Mouse (Mus musculus): ENCODE data around the gene Adamts2.

Gene Adamts2

DNA sequence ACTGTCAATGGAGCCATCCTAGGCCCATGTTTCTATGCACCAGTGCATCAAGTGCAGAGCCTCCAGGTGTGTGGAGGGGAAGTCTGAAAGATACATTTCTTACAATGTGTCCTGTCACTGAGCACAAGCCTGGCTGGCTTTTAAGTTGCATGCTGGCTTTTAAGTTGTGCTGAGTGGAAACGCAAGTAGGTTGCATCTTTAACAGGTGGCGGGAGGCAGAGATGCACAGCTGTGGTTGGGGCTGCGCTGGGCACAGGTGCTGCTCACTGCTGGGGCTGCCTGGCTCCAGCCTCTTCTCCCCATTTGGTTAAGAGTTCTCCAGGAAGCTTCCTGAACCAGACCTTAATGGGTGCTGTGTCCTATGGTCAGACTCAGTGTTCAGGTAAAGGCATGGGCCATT is 21.9 kb downstream of the Adamts2 start:
- DNase-seq (ENCODE audit: low read depth), result no peak

DNA sequence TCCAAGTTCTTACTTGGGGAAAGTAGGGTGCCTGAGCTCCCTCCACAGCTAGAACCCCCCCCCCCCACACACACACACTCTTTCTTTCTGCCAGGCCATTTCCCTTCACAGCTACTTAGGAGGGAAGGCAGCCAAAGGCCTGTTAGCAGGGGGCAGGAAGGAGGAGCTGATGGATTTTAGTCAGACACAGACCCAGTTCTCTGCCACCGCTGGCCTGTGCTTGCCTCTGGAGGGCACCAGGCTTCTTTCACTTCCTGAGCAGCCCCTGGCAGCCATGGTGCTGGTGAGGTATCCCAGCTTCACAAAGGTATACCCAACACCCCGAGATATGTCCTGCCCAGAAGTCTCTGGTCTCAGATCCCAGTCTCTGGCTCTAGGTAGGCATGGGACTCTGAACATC is 22.4 kb downstream of the Adamts2 start:
- peak; percentile 85 for DNase-seq (ENCODE audit: low read depth)

DNA sequence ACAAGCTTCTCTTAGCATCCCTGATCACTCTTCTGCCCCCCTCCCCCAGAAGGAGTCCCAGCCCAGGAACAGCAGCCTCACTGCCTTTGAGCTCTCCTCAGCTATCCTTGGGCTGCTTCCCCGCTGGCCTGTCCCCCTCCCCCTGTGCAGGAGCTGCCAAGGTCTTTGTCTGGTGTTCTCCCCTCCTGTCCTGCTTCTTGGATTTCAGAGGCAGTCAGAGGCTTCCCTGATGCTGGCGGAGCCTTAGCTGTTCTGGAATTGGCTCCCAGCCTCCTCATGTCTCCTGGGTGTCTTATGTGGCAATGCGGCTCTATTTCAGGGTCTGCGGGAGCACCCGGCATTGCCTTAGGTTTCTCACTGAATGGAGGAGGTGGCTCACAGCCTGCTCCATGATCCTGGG is 22.8 kb downstream of the Adamts2 start:
- DNase-seq (ENCODE audit: low read depth), result peak; percentile 67

DNA sequence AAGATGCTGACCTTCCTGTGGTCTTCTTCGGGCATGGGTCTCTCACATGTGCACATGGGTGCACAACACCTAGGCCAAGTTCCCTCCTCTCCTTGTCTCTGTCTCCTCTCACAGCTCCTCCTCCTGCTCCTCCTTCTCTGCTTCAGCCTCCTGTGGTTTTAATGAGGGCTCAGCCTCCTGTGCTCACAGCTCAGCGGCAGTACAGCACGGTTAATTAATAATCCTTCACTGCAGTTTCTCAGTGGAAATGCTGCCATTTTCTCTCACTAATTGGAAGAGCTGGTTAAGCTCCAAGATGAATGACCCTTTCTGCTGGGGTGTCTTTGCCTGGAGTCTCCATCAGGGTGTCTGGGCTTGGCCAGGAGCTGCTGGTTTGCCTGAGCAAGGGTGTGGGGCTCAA is 27.0 kb downstream of the Adamts2 start:
- no peak for DNase-seq (ENCODE audit: low read depth)

DNA sequence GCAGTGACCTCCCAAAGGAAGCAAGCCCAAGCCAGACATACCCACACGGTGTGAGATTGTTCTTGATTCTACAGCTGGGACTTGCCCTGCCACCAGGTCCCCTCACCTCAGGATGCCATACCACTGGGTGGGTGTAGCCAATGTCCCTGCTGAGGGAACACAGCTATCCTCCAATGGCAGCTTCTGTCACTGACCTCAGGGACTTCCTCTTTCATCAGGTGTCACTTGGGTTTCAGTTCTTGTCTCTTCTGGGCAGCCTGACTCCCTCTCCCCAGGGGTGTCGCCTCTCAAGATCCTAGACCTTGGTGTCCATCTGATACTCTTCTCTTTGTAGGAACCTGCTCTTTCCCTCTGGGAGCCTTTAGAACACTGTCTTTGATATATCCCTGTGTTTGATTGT is 28.6 kb downstream of the Adamts2 start:
- DNase-seq (ENCODE audit: low read depth), result no peak

DNA sequence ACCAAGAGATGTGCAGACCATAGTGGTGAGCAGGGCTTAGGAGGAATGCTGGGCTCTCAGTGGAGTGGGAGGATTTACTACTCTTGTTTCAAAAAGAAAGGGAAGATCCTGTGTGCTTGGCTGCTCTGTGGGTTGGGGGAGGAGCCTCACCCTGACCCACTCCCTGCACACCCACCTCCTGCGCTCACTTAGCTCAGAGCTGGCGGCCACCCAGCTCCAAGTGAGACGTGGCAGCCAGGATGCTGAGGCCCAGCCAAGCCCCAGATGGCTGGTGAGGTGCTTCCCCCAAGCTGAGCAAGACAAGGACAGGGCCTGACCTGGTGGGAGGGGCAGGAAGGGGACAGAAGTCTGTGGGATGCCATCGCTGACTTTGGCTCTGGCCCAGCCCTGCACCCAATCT is 30.4 kb downstream of the Adamts2 start:
- DNase-seq (ENCODE audit: low read depth), result peak; percentile 95

DNA sequence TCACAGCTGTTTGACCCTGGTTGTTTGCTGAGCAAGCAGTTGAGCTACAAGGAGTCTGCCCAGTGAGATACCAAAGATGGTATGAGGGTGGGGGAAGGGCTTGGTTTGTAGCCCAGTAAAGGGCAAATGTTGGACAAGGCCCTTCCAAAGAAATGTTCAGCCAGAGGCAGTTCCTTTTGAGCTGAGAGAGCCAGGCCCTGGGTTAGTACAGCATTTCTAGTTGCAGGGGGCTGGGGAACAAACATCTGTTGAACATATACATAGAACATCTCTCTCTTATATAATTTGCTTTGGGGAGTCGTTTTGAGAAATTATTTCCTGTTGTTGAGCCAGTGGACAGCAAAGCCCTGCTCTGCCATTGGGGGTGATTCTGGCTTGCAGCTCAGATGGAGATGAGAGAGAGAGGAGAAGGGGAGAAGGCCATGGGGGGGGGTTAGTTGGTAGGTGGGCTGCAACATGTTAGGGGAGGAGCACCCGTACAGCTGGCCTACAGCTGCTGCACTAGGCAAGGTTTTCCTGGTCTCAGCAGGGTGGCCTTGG is 33.2 kb downstream of the Adamts2 start:
- peak; percentile 85 for DNase-seq (ENCODE audit: low read depth)

DNA sequence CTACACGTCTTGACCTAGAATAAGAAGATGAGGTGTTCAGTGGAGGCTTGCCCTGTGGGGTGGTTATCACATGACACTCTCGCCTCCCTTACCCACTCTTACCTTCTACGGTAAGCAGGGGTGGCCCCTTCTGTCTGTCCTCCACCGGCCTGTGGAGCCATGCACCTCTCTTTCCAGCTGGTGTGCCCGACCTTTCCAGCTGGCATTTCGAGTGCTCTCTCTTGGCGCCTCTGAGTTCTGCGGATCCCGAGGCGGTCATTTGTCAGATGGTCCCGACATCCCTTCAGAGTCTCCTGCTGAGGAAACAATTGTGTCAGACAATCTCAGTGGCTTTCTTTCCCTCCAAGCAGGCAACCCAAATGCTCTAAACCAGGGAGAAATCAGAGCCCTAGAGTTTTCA is 35.1 kb downstream of the Adamts2 start:
- no peak for DNase-seq (ENCODE audit: low read depth)

DNA sequence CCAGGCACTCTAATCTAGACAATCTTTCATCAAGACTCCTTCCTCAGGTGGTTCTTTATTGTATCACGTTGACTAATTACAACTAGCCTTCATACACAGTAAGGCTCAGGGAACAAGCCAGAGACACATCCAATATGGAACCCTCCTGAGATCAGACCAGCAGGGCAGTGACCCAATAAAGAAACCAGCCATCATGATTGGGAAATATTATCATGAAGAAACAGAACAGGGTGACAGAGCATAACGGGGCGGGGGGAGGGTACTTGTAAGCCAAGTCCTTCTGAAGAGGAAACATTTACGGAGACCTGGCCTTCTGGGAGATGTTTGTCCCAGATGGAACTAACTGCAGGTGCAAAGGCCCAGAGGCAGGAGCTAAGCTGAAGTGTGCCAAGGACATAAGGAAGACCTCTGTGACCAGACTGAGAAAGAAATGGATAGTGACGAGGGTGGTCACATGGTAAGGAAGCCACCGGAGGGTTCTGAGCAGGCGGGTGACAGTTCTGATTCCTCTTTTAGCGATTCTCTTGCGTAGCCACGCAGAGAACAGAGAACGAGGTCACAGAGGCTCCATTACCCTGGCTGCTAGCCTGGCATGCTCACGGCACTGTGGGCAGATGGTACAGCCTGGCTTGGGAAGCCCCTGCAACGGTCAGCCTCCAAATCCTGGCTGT is 36.4 kb downstream of the Adamts2 start:
- no peak for DNase-seq (ENCODE audit: low read depth)

DNA sequence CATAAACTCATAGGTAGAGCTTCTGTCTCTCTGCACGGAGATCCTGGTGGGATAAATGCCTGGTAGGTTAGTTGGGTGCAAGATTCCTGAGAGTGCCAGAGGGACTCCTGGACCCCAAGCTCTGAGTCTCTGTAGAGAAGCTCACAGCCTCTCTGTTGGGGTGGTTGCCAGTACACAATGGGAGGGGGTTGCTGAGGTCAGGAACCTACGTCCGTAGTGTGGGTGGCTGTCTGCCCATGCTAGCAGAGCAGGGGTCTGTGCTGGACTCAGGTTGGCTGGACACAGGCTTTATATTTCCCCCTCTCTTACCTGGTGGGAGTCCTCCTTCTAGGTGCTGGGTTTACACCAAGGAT is 37.0 kb downstream of the Adamts2 start:
- no peak for DNase-seq (ENCODE audit: low read depth)

DNA sequence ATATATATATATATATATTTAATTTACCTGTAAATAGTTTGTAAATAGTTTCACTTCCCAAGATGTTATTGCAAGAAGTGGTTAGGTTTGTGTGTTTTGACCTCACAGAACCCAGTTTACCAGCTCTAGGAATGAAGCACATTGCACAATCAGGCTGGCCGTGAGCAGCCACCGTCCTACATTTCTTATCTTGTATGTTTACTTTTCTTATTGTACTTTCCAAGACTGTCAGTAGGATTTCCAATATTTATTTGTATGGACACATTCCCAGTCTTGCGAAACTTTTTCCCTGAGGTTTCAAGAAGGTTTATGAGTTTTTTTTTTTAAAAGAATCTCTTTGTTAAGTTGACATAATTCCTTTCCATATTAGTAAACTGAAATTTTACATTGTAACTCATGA is 40.7 kb downstream of the Adamts2 start:
- DNase-seq (ENCODE audit: low read depth), result peak; percentile 92

DNA sequence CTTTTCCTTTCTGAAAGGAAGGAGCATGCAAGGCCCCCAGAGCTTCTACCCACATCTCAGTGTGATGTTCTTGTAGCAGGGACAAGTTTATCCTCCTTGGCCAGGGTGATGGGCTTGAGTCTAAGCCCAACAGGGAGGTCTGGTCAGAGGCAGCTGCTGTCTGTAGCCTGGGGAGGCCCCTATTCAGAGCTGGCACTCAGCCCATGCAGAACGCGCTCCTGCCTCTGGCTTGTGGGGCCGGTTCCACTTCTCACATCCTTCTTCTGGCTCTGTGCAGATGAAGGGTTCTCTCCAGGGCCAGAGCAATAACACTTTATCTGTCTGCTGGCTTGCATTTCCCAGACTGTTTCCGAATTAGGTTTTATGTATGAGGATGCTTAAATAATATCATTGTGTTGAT is 44.3 kb downstream of the Adamts2 start:
- peak; percentile 21 for DNase-seq (ENCODE audit: low read depth)

DNA sequence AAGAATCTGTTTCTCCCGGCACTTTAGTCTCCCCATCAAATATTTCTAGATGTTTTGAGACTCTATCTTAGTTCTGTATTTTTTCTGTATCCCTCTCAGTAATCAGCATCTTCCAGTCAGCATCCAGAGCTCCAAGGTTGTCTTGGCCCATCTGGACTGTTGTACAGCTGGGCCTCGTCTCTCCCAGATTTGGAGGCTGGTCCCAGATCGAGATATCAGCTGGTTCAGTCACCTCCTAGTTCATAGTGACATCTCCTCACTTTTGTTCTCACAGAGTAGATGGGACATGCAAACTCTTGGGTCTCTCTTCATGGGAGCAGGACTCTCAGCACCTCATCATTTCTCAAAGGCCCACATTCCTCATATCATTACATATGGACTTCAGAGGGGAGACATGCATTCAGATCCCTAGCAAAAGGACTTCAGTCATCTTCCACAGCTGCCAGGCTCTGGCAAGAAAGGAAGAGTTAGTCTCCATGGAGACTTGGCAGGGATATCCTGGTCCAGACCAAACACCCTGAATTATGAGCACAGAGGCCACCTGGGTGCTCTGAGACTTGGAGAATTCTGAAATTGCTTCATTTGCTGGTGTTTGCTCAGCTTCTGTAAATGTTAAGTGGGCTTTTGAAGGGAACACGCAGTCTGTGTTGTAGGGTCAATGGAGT is 46.4 kb downstream of the Adamts2 start:
- DNase-seq (ENCODE audit: low read depth), result no peak

DNA sequence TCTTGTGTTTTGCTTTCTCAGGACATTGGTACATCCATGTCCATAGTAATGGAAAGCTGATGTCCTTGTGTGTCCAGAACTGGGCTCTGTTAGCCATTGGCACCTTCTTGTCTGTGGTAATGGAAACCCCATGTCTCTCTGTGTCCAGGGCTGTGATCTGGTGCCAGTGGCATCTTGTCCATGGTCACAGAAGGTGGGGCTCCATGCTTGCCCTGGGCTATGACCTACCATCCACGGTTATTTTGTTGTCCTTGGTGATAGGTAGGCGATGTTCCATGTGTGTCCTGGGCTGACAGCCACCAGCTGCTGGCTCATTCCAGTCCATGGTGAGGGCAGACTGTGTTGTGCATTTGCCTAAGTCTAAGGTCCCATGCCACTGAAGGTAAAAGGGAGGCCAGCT is 48.2 kb downstream of the Adamts2 start:
- DNase-seq (ENCODE audit: low read depth), result no peak

DNA sequence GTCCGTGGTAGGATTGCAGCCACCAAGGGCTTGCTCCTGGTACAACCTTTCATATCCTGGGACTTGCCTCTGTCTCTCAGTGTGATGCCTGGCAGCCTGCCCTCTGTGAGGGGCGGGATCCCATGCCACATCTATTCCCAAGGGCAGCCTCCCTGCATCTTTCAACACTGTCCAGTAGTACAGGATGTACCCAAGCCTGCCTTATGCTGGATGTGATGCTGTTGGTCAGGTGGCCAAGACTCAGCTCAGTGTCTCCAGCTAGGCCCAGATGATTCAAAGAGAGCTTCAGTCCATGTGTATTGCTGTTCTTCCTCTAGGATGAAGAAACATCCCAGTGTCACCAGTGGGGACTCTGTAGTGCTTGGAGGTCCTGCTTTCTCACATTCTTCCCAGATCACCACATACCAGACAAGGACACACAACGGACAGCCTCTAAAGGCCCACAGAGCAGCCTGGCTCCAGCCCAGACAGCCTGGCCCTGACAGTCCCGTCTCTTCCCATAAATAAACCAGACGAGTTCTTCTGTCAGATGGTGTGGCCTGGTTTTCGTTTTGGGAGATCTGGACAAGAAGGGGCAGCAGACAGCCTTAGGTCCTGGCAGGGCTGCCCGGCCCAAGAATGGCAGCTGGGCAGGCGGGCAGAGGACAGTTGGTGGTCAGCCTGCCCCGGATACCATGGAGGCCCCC is 52.0 kb downstream of the Adamts2 start:
- DNase-seq (ENCODE audit: low read depth), result no peak

DNA sequence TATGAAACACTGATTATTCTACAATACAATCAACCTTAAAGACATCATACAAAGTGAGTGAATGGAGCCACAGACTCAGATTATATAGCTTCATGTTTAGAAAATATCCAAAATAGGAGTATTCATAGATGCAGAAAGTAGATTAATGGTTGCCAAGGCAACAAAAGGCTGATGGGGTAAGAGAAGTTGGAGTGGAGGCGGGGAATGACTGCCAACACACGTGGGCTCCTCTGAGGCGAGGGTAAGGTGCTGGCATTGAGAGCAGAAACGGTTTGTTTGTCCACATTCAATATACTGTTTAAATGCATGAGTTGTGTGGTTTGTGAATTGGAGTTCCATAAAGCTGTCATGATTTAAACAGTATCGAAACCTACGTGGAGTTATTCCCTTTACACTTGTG is 56.9 kb downstream of the Adamts2 start:
- peak; percentile 27 for DNase-seq (ENCODE audit: low read depth)

DNA sequence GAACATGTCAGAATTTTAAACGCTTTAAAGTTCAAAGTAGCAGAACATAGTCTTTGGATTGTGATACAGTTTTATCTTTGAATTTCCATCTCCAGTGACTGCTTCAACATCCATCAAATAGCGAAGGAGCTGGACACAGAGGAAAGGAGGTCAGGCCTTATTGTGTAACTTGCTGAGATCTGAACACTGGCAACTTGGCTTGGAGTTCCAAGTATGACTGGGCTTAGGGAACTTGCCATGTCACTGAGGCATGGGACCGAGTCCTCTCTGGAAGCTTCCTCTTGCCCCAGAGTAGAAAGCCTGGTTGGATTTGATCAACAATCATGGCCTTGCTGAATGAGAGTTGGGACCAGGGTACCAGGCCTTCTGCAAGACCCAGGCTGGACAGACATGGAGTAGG is 60.3 kb downstream of the Adamts2 start:
- peak; percentile 19 for DNase-seq (ENCODE audit: low read depth)

DNA sequence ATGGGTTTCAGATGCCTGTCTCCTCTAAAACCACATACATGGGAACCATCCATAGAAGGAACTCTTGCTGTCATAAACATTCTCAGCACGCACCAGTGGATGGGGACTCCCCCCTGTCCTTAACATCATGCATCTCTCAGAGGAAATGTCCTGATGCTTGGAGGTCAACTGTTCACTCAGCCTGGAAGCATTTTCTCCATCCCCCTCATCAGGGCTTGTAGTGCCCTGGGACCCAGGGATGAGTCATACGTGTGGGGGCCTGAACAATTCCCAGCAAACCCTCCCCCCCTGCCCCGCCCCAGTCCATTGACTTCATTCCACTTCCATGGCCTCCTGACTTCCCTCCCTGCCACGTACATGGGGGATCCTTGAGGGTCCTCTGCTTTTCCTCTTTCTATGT is 62.9 kb downstream of the Adamts2 start:
- DNase-seq (ENCODE audit: low read depth), result peak; percentile 74

DNA sequence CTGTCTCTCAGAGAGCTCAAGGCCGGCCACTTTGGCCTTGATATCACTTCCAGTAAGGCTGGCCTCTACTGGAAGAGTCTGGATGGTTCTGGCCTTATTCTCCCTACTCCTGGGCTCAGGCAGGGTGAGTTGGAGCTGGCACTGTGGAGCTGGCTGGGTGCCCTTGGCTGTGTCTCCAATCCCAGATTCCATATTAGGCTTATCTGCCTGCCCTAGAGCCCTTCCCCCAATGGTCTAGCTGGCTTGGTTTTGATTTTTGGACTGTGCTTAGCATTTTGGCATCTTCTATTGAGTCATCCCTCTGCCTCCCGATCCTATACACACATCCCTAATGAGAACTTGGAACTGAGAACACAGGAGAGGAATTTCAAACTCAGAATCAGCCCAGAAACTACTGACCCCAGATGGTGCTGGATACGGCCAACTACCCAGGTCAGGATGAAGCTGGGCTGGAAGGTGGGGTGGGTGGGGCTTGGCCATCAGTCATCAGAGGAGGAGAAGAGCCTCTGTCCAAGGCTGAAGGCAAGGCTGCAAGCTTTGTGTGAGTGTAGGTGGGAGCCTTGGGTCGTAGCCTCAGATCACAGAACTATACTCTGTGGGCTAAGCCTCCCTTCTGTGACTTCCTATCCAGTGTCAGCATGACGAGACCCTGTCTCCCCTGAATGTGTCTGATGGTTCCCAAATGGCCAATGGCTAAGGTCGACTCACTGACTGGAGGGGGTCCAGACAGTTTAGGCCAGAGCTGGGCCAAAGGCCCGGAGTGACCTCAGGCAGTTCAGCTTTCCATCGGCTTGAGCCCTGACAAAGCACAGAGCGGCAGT is 67.9 kb downstream of the Adamts2 start:
- peak; percentile 98 for DNase-seq (ENCODE audit: low read depth)

DNA sequence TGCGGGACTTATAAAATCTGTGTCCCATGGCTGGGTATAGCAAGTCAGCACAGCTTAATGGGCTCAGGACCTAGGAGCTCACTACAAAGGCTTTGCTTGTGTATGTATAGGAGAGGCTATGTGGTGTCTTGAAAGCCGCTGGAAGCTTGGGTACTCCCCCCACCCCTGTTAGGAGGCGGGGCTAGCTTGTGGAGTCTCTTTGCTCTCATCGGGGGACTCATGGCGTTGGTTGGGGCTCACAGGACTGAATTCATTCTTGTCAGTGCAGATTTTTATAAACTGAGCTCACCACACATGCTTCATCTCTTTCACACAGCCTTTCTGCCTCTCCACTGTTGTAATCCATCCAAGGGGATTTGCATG is 68.5 kb downstream of the Adamts2 start:
- DNase-seq (ENCODE audit: low read depth), result peak; percentile 59

DNA sequence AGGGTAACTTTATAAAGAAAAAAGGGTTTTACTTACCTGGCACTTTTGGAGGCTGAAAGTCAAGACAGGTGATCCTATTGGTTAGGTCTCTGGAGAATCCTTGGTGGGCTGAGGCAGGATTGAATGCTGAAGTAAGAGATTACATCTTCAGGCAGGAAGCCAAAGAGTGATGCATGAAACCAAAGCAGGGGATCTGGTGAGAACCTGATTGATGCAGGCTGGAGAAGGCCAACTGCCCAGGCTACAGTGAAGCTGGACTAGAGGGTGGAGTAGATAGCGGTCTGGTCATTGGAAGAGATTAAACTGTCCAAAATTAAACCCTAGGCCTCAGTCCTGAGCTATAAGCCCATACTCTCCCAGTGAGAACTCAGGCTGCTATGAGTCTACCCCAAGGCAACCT is 69.0 kb downstream of the Adamts2 start:
- DNase-seq (ENCODE audit: low read depth), result peak; percentile 65

DNA sequence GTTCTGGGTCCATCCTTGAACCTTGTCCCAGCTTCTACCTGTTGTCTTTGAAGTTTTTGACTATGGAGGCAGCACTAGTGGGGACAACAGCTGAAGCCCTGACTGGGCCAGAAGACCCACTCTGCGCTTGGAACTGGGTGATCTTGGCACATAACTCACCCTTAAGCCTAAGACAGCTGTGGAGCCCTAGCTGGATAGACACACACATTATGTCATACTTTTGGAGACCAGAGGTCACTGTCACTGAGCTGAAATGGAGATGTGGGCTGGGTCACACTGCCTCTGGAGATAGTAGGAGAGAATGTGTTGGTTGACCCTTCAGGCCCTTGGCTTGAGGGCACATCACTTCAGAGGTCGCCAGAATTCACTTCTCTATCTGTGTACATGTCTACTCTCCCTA is 69.5 kb downstream of the Adamts2 start:
- DNase-seq (ENCODE audit: low read depth), result no peak

All from NIH3T3 (cell line).